Mouse (Mus musculus) E14TG2a.4 (cell line): ENCODE measurements around the gene Gata2.

ENCODE experiments used
- H3K27me3 ChIP-seq: 2 replicates; pipeline ENCODE4 v1.6.1; 2014; ENCODE audit warnings: low read length, control low read depth; ENCODE audit not compliant: insufficient read depth
- H3K36me3 ChIP-seq: 2 replicates; pipeline ENCODE4 v1.6.1; 2014; ENCODE audit warnings: low read length, control low read depth; ENCODE audit not compliant: insufficient read depth
- H3K4me1 ChIP-seq: replicated peaks from 2 replicates; pipeline ENCODE4 v1.6.1; 2014; ENCODE audit warnings: low read depth, low read length, control low read depth
- H3K4me3 ChIP-seq: replicated peaks from 2 replicates; pipeline ENCODE4 v1.5.1; 2014; ENCODE audit warnings: mild to moderate bottlenecking, low read length
- H3K9me3 ChIP-seq: 2 replicates; pipeline ENCODE4 v1.6.1; 2014; ENCODE audit warnings: low read length, control low read depth
- CTCF ChIP-seq: conservative IDR thresholded peaks from 2 replicates; pipeline ENCODE4 v1.5.1; 2014; ENCODE audit warnings: low read length
- NANOG ChIP-seq: IDR thresholded peaks from 2 replicates; pipeline ENCODE4 v1.6.1; 2014; ENCODE audit warnings: borderline replicate concordance, low read length, mixed read lengths
- POU5F1 ChIP-seq: IDR thresholded peaks from 2 replicates; pipeline ENCODE4 v1.6.1; 2014; ENCODE audit warnings: low read length, borderline replicate concordance

Gene Gata2

DNA sequence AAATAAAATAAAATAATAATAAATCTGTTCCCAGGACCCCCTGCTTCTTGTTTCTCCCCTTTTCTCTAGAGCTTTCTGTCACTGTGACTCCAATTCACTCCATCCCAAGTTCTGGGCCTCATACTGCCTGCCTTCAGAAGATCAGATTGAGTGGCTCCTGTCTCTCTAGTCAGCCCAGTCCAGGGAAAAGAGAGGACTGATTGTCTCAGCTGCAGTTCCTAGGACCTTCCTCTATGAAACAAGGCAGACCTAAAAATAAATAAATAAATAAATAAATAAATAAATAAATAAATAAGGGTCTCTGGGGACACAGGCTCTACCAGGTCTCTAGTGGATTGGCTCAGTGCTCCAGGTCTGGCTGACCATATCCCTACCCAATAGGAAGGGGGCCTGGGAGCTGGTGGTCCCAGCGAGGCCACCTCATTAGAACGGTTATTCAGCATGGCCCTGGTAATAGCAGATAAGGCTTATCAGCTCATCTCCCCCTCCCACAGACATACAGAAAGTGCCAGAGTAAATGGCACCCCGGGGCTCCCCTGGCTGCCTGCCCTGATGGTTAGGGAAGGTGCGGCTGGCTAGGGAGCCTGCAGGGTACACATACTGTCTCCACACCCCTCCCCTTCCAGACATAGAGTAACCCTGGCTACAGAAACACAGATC lies 2.1 kb upstream of the Gata2 start:
- no peak for TF ChIP-seq POU5F1
- H3K4me3 ChIP-seq = no peak overlapping the region
- 0 out of 2 replicates have a peak, but pooled peaks cover 6% of the 10 kb centered on the region for H3K9me3 ChIP-seq
- H3K36me3 ChIP-seq = no peaks in the 10 kb centered on the region
- H3K27me3 ChIP-seq = peaks cover 97% of the 10 kb centered on the region
- H3K4me1 ChIP-seq = peaks cover 55% of the 10 kb centered on the region

GRCm38 (mm10) chr6:88192756-88193155 lies 935 bp upstream of the Gata2 start:
- H3K4me3 ChIP-seq = no peak overlapping the region
- H3K9me3 ChIP-seq = 0 out of 2 replicates have a peak, but pooled peaks cover 6% of the 10 kb centered on the region
- H3K4me1 ChIP-seq = peaks cover 58% of the 10 kb centered on the region
- TF ChIP-seq POU5F1 = no peak
- no peak for TF ChIP-seq NANOG
- TF ChIP-seq CTCF = no peak
- H3K27me3 ChIP-seq = peaks cover 97% of the 10 kb centered on the region
- H3K36me3 ChIP-seq = no peaks in the 10 kb centered on the region

DNA sequence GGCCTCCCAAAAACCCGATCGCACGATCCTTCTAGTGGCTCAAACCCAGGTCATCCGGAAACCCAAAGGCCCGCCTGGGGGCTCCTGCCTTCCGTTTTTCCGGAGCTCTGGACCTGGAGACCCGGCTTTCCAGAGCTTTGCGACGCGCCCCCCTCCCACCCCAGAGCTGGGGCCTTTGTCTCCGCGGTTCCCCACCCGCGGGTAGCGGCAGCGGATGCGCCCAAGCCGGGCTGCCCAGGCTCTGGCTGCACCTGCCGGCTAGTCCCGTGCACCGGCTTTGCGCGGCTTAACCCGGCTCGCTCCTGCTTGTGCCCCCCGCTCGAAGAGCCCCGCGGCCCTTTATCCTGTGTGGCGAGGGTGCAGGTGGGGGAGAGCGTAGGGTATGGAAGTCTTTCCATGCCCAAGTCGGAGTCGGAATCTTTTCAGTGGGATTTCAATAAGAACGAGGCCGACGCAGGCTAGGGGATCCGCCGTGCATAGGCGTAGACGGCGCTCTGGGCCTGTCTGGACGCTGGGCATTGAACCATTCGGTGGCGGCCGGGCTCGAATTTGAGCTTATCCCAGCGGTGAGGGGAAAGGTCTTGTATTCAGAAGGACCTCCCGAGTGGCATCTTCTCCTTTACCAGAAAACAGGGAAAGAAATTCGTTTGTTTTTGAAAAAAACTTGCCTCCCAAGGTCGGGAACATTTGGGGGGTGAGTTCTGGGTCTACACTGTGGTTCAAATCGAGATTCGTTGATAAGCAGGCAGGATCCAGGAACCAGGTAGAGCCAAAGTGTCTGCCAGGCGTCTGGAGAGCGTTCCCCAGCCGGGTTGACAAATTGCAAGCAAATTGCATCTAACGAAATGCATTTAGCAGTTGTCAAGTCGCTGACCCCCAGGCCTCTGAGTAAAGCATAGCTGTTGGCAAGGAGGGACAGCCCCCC lies 624 bp downstream of the Gata2 start:
- no peak for TF ChIP-seq POU5F1
- no peak for TF ChIP-seq NANOG
- no peak for TF ChIP-seq CTCF
- Histone ChIP-seq H3K9me3 (0 out of 2 replicates have a peak, but pooled peaks cover 6% of the 10 kb centered on the region), H3K4me1 (peaks cover 57% of the 10 kb centered on the region), H3K27me3 (peaks cover 97% of the 10 kb centered on the region), H3K4me3 (peak overlapping the region; percentile 68), H3K36me3 (no peaks in the 10 kb centered on the region)

DNA sequence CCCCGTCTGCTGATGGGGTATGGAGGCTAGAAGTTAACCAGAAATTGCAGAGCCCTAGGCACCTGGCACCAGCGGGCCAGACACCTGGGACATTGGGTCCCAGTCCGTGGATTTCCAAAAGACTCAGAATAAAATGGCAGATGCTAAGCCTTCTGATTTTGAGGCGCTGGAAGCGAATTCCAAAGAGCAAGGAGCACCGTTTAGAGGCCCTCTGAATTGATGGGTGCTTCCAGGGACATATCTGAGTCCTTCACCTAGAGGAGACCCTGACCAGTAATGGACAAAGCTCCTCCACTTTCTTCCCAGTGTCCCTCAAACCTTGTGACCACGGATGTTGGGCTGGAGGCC lies 1.3 kb downstream of the Gata2 start:
- H3K4me1 ChIP-seq = peaks cover 61% of the 10 kb centered on the region
- peaks cover 100% of the 10 kb centered on the region for H3K27me3 ChIP-seq
- H3K4me3 ChIP-seq = no peak overlapping the region
- TF ChIP-seq POU5F1 (no peak), NANOG (no peak), CTCF (no peak)
- no peaks in the 10 kb centered on the region for H3K36me3 ChIP-seq
- H3K9me3 ChIP-seq = 0 out of 2 replicates have a peak, but pooled peaks cover 6% of the 10 kb centered on the region

DNA sequence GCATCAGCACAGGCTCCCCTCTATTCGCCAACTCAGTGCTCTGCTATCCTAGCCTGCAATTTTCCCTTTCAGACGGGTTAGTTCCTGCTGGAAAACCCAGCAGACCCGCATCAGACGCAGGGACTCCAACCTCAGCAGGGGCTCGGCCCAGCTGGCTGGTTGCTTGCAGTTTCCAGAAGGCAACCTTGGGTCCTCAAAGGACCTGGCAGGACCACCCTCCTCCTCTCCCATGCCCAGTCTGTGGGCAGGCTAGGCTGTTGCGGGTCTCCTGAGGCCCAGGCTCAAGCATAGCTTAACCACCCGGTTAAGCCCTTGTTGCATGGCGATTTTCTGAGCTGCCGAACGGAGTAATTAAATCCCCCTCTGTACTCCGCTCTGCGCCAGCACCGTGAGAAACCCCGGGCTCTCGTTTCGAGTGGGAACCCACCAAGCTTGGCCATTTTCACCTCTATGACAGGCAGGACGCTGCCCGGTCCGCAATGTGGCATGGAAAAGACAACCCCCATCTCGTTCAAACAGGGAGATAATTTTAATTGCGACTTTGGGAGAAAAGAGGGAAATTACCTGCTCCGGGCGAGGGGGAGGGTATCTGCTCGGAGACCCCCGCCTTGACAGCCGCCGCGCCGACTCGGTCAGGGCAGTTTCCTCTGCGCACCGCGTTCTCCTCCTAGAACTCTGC lies 2.5 kb downstream of the Gata2 start:
- no peak for TF ChIP-seq POU5F1
- no peak for TF ChIP-seq NANOG
- TF ChIP-seq CTCF = no peak
- H3K4me3 ChIP-seq = peak overlapping the region; percentile 74
- peaks cover 62% of the 10 kb centered on the region for H3K4me1 ChIP-seq
- H3K27me3 ChIP-seq = peaks cover 100% of the 10 kb centered on the region
- H3K9me3 ChIP-seq = 0 out of 2 replicates have a peak, but pooled peaks cover 6% of the 10 kb centered on the region
- no peaks in the 10 kb centered on the region for H3K36me3 ChIP-seq

DNA sequence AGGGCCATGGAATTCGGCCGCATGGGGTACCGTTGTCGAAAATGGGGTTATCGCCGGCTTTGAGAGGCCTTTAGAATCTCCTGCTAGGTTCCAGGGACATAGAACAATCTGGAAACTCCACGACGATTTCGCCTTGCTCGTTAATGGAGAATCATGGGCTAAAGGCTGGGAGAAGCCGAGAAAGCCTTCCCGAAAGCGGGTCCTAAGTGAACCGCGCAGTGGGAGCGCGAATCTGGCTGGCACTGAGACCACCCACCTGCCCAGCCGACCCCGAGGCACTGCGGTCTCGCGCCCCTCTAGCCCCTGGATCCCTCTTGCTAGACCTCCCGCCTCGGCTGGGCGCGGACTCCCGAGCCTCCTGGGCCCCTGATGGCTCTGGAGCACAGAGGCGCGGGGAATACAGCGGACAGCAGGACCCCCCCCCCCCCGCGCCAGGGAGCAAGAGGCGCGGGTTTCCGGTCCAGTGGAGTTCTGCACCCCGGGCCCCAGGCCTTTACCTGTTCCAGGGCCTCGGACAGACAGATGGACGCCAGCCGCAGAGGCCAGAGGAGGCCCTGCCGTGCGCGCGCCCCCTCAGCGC lies 3.1 kb downstream of the Gata2 start:
- peak overlapping the region; percentile 74 for H3K4me3 ChIP-seq
- peaks cover 66% of the 10 kb centered on the region for H3K4me1 ChIP-seq
- no peaks in the 10 kb centered on the region for H3K36me3 ChIP-seq
- H3K27me3 ChIP-seq = peaks cover 100% of the 10 kb centered on the region
- H3K9me3 ChIP-seq = 0 out of 2 replicates have a peak, but pooled peaks cover 6% of the 10 kb centered on the region
- TF ChIP-seq POU5F1 (peak; percentile 18; the same call in 1 of the 2 replicates), CTCF (no peak)

GRCm38 (mm10) chr6:88197313-88198069 lies 3.8 kb downstream of the Gata2 start:
- Histone ChIP-seq H3K9me3 (0 out of 2 replicates have a peak, but pooled peaks cover 6% of the 10 kb centered on the region), H3K4me1 (peaks cover 70% of the 10 kb centered on the region), H3K4me3 (peak overlapping the region; percentile 74), H3K36me3 (no peaks in the 10 kb centered on the region), H3K27me3 (peaks cover 100% of the 10 kb centered on the region)
- TF ChIP-seq POU5F1 (no peak), CTCF (no peak), NANOG (no peak)
